Mouse (Mus musculus) limb, embryonic 14.5 days (tissue): ENCODE measurements at regions not wholly inside any gene's neighbourhood (a gene's known extent, or its start where the extent isn't known, plus 50 kb on each side); places are given as distances from the start of the nearest gene placed in this dataset.

ENCODE experiments used
- ATAC-seq: fragments of 200-750 bp; cut with Nextera tagmentation; 2 replicates; pipeline ENCODE4 v1.8.0; 2017; ENCODE audit warnings: low read depth, moderate number of reproducible peaks, moderate TSS enrichment; ENCODE audit not compliant: low FRiP score
- DNase-seq: peaks from one replicate; pipeline ENCODE4 v3.0.0-alpha.2; 2015; ENCODE audit warnings: low spot score
- H3K27ac ChIP-seq: fragments of 300-500 bp; sonication (generic); replicated peaks from 2 replicates; pipeline ENCODE4 v1.5.1; 2014; ENCODE audit warnings: low read depth, mild to moderate bottlenecking, low read length, moderate library complexity, mixed read lengths
- H3K27me3 ChIP-seq: fragments of 300-500 bp; sonication (generic); 2 replicates; pipeline ENCODE4 v1.6.1; 2014; ENCODE audit warnings: low read length, mixed read lengths; ENCODE audit not compliant: control insufficient read depth, insufficient read depth
- H3K36me3 ChIP-seq: fragments of 300-500 bp; sonication (generic); 2 replicates; pipeline ENCODE4 v1.6.1; 2014; ENCODE audit warnings: mild to moderate bottlenecking, low read length, moderate library complexity, mixed read lengths; ENCODE audit not compliant: control insufficient read depth, insufficient read depth
- H3K4me1 ChIP-seq: fragments of 300-500 bp; sonication (generic); 2 replicates; pipeline ENCODE4 v1.6.1; 2014; ENCODE audit warnings: antibody characterized with exemption, low read length, mixed read lengths; ENCODE audit not compliant: control insufficient read depth, insufficient read depth
- H3K4me2 ChIP-seq: fragments of 300-500 bp; sonication (generic); replicated peaks from 2 replicates; pipeline ENCODE4 v1.6.1; 2014; ENCODE audit warnings: low read depth, mild to moderate bottlenecking, low read length, moderate library complexity; ENCODE audit not compliant: severe bottlenecking
- H3K4me3 ChIP-seq: fragments of 300-500 bp; sonication (generic); replicated peaks from 2 replicates; pipeline ENCODE4 v1.5.1; 2014; ENCODE audit warnings: low read length
- H3K9ac ChIP-seq: fragments of 300-500 bp; sonication (generic); 2 replicates; pipeline ENCODE4 v1.6.1; 2014; ENCODE audit warnings: mild to moderate bottlenecking, low read depth, low read length, moderate library complexity; ENCODE audit not compliant: severe bottlenecking
- H3K9me3 ChIP-seq: fragments of 300-500 bp; sonication (generic); 2 replicates; pipeline ENCODE4 v1.6.1; 2016; ENCODE audit warnings: low read length; ENCODE audit not compliant: control insufficient read depth
- POLR2A ChIP-seq: fragments of 200-500 bp; IDR thresholded peaks from 2 replicates; pipeline ENCODE4 v1.8.0; 2012; ENCODE audit warnings: inconsistent platforms, mild to moderate bottlenecking, moderate library complexity, borderline replicate concordance; ENCODE audit not compliant: insufficient read depth, insufficient read length; ENCODE audit errors: extremely low read depth
- WGBS: fragments of 180-500 bp; shearing (Covaris S2); extraction: QIAGEN DNeasy Blood & Tissue Kit; methylation state at CpG from one replicate; pipeline ENCODE4 v1.1.7; 2014; 5-methylcytosine and 5-hydroxymethylcytosine counted together

DNA sequence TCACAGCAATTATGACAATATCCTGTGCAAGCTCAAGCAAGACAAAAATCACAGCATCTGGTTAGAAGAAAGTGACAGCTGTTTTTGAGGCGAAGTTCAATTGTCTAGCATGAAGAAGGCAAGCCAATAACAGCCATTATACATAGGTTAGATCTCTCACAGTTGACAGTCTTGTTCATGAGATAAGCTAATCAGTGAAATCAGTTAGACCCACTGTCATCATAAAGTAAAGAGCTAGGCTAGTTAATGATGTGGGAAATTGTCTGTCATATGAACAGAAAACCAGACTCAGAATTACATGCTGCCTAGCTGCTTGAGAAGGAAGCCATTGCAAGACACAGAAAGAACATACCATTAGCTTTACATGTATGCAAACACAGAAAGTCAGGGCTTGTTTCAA, 470.2 kb upstream of the 5930422O12Rik start:
- Histone ChIP-seq H3K4me1 (no peaks in the 10 kb centered on the region), H3K36me3 (no peaks in the 10 kb centered on the region), H3K4me2 (no peak overlapping the region), H3K27me3 (no peaks in the 10 kb centered on the region), H3K9me3 (no peaks in the 10 kb centered on the region), H3K4me3 (no peak overlapping the region), H3K27ac (no peak overlapping the region), H3K9ac (no peak overlapping the region)
- DNase-seq, result no peak
- no peak for ATAC-seq
- WGBS, result 73% methylated on average over 1 of the region's 1 CpGs
- TF ChIP-seq POLR2A, result no peak

DNA sequence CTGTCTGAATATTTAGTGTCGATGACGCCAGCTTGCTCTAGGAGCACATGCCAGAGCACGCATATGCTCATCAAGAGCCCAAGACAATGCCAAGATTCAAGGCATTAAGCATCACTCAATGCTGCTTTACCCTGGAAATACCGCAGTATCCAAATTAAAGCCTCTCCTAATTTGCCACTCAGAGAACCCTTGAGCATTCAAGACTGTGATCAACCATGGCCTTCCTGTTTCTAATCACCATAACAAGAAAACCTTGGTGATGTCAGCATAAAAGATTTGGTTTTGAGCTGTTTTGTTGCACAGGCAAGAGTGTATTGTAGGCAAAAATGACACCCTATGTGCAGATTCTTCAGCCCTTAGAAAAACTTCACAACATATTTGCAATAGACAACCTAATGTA, 469.7 kb upstream of the 5930422O12Rik start:
- H3K9ac ChIP-seq, result no peak overlapping the region
- H3K4me2 ChIP-seq, result no peak overlapping the region
- no peaks in the 10 kb centered on the region for H3K27me3 ChIP-seq
- ATAC-seq (no peak), DNase-seq (no peak)
- no peaks in the 10 kb centered on the region for H3K9me3 ChIP-seq
- TF ChIP-seq POLR2A, result no peak
- H3K4me1 ChIP-seq, result no peaks in the 10 kb centered on the region
- WGBS, result 91% methylated on average over 4 of the region's 4 CpGs
- no peak overlapping the region for H3K27ac ChIP-seq
- no peaks in the 10 kb centered on the region for H3K36me3 ChIP-seq
- no peak overlapping the region for H3K4me3 ChIP-seq

DNA sequence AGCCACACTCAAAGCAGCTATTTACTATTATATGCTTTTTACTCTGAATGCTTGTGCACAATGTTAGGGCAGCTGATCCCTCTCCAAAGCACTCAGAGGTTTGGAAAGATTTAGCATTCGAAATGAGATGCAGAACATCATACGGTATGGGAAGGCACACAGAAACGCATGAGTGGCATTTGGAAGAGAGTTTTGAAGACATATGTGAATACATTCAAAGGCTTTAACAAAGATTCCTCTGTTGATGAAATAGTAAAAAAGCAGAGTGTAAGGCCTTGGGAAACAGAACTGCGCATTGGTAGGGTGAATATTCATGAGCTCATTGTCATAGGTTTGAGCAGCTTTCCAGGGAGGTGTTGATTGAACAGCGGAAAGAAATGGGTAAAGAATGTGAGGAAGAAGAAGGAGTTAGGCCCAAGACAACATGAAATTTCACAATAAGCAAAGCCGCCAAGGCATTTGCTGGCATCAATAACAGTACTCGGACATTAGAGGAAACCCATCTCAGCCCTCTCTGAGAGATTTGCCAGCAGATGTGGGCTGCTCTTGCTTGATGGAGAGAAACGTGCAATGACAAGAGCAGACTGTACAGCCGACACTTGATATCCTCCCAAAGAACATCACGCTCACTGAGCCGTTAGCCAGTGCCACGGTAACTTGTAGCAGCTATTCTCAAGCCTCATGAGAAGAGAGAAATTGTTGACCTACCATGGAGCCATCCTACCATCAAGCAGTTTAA, 469.0 kb upstream of the 5930422O12Rik start:
- no peak for ATAC-seq
- 91% methylated on average over 12 of the region's 12 CpGs for WGBS
- Histone ChIP-seq H3K9ac (no peak overlapping the region), H3K4me1 (no peaks in the 10 kb centered on the region), H3K4me3 (no peak overlapping the region), H3K4me2 (no peak overlapping the region), H3K27me3 (no peaks in the 10 kb centered on the region), H3K27ac (no peak overlapping the region), H3K36me3 (no peaks in the 10 kb centered on the region), H3K9me3 (no peaks in the 10 kb centered on the region)
- no peak for DNase-seq
- TF ChIP-seq POLR2A, result no peak

DNA sequence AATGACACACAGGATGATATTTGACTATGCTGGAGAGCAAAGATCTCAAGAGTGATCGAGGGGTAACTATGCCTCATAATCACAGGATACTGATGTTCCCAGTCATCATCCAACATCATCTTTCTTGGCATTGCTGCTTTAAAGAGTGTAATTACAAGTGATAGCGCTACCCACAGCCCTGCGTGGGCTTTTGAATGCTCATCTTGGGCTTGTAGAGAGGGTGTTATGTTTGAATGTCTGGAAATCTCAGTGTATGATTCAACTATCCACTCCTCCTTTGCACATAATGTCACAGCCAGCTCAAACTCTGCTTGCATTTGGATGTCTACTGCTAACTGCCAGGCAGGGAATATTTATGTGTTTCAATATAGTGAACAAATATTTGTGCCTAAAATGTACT, 438.3 kb upstream of the 5930422O12Rik start:
- ATAC-seq (no peak), DNase-seq (no peak)
- Histone ChIP-seq H3K27me3 (no peaks in the 10 kb centered on the region), H3K9ac (no peak overlapping the region), H3K36me3 (no peaks in the 10 kb centered on the region), H3K4me1 (no peaks in the 10 kb centered on the region), H3K4me2 (no peak overlapping the region), H3K9me3 (no peaks in the 10 kb centered on the region), H3K4me3 (no peak overlapping the region), H3K27ac (no peak overlapping the region)
- WGBS, result 87% methylated on average over 3 of the region's 3 CpGs
- no peak for TF ChIP-seq POLR2A

DNA sequence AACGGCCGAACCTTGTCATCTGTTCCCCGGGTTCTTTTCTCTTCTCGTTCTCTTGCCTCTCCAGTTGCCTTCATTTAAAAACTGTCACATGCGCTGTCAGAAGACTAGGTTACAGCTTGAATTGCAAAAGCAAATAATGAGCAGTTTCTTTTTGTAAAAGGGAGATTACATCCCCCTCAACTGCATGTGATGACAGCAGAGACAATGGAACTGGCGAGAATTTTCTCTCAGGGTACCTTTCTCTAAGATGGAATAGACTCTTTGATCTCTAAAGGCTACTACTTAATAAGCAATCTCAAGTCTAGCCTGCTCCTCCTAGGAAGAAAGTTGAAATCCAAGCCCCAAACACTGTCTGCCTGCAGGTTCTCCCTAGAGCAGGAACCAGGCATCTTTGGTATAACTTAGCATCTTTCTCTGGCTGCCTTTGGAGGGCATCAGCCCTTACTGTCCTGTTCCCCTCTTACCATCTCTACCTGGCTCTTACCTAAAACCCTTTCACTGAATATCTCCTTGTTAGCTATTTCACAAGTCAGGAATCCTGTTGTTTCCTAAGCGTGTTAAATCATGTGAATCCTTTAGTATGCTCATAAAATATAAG, 424.4 kb upstream of the 5930422O12Rik start:
- no peaks in the 10 kb centered on the region for H3K9me3 ChIP-seq
- H3K27ac ChIP-seq, result no peak overlapping the region
- H3K36me3 ChIP-seq, result no peaks in the 10 kb centered on the region
- no peak overlapping the region for H3K4me3 ChIP-seq
- no peak overlapping the region for H3K4me2 ChIP-seq
- WGBS, result 74% methylated on average over 7 of the region's 7 CpGs
- no peaks in the 10 kb centered on the region for H3K4me1 ChIP-seq
- no peak for DNase-seq
- H3K9ac ChIP-seq, result no peak overlapping the region
- no peak for TF ChIP-seq POLR2A
- no peak for ATAC-seq
- no peaks in the 10 kb centered on the region for H3K27me3 ChIP-seq
